In genomic region chrX:166440616-166441063, GRCm38 (mm10) we compare ENCODE assay signal across 8 mouse cellular contexts. TPM values are rescaled to one million over a fixed set of nuclear protein-coding genes. Genes with fewer than 3 reads are reported as not detected.
DNase-seq lines count a peak whose midpoint lies in the region; ATAC-seq lines count a peak whose summit lies in the region.

Ofd1 (minus strand) TSS chrX:166440704.

- ATAC-seq in intestine, embryonic 14.5 days (replicated peaks; ENCODE audit: low FRiP score, low TSS enrichment, low read depth): peak; percentile 98

- peak within 1 kb of the TSS; percentile 77 for H3K27ac ChIP-seq in intestine, embryonic 14.5 days (ENCODE audit: low read depth)

- peak within 1 kb of the TSS; percentile 53 for H3K4me2 ChIP-seq in intestine, embryonic 14.5 days (ENCODE audit: low read length)

- 11% methylated on average over 34 of the region's 44 CpGs for WGBS in intestine, embryonic 14.5 days

- peak within 1 kb of the TSS; percentile 55 for H3K4me3 ChIP-seq in intestine, embryonic 14.5 days (ENCODE audit: low read depth, low read length)

- peak within 1 kb of the TSS; percentile 78 for H3K9ac ChIP-seq in intestine, embryonic 14.5 days (ENCODE audit: low read length)

- no peaks in the 10 kb centered on the region for H3K4me1 ChIP-seq in intestine, embryonic 14.5 days (replicated peaks; ENCODE audit: control insufficient read depth, insufficient read depth, low read length)

- peak; percentile 91 to 94 for DNase-seq in adrenal gland, adult (ENCODE audit: inconsistent age in 2 of 2, low spot score in 1 of 2)
- DNase-seq in embryo, embryonic 10.5 days (ENCODE audit: low spot score): peak; percentile 94
- DNase-seq in gastrocnemius, postnatal 14 days: peak; percentile 86
- peak; percentile 88 for DNase-seq in intestine, embryonic 14.5 days (ENCODE audit: low spot score)
- peak; percentile 89 to 90 for DNase-seq in left cerebral cortex, postnatal 14 days (ENCODE audit: low spot score in 2 of 2)
- DNase-seq in mesoderm, embryonic 11.5 days (ENCODE audit: low read depth, low spot score): peak; percentile 94
- peak; percentile 82 to 83 for DNase-seq in right cerebral cortex, postnatal 36 days (ENCODE audit: low spot score in 2 of 2)
- DNase-seq in yolk sac, embryonic 10.5 days (ENCODE audit: low spot score): peak; percentile 86

- peaks cover 6% of the 10 kb centered on the region; the same call in 1 of the 2 replicates for H3K27me3 ChIP-seq in intestine, embryonic 14.5 days (replicated peaks; ENCODE audit: control insufficient read depth, insufficient read depth, low read length)

- no peaks in the 10 kb centered on the region for H3K36me3 ChIP-seq in intestine, embryonic 14.5 days (ENCODE audit: control insufficient read depth, insufficient read depth, low read length)

- H3K9me3 ChIP-seq in intestine, embryonic 14.5 days (ENCODE audit: control insufficient read depth, low read length): no peaks in the 10 kb centered on the region

- intact Hi-C loops in gastrocnemius, postnatal 14 days (cut with DNase I; ENCODE audit: low total_unique reads): no loop called here
- intact Hi-C loops in left cerebral cortex, postnatal 14 days (cut with DNase I): no loop called here

RNA-seq across cellular contexts. Expression of gene Ofd1, which starts in this region (rescaled TPM):
- 1 to 10 TPM; 4.7 to 6.0 TPM for total RNA-seq in gastrocnemius, postnatal 14 days (2021)
- 7.5 and 7.8 TPM in 2 replicates for polyA plus RNA-seq in intestine, embryonic 14.5 days (2014; fragmentation: Nextera tagmentation; extraction: Ambion mirVana)
- 1 to 10 TPM; 4.1 to 6.0 TPM for total RNA-seq in left cerebral cortex, postnatal 14 days (2021)

Comparison
In these comparisons a context has a peak if more than half of its experiments do, and no peak if none do; other contexts are left out.
1. Peak in every context shown above with its lines: DNase-seq, ATAC-seq, H3K4me3 ChIP-seq and H3K27ac ChIP-seq.